Mouse (Mus musculus) thymus, adult 2 months (tissue): ENCODE measurements around the gene Rbx1. TPM values are rescaled to one million over a fixed set of nuclear protein-coding genes. Genes with fewer than 3 reads are reported as not detected.

Experiments
- DNase-seq: peaks from one replicate; pipeline ENCODE4 v3.0.0; 2021
- H3K27ac ChIP-seq: fragments of 200-500 bp; 2 replicates; pipeline ENCODE4 v1.5.1; 2012; ENCODE audit warnings: low read length, control low read depth; ENCODE audit not compliant: control insufficient read depth, insufficient read depth
- H3K27me3 ChIP-seq: fragments of 200-500 bp; 2 replicates; pipeline ENCODE4 v1.6.1; 2012; ENCODE audit warnings: mild to moderate bottlenecking, low read length, moderate library complexity, mixed read lengths; ENCODE audit not compliant: control insufficient read depth, insufficient read depth
- H3K36me3 ChIP-seq: fragments of 200-500 bp; 2 replicates; pipeline ENCODE4 v1.6.1; 2012; ENCODE audit warnings: mild to moderate bottlenecking, low read length, moderate library complexity; ENCODE audit not compliant: control insufficient read depth, insufficient read depth
- H3K4me1 ChIP-seq: fragments of 200-500 bp; replicated peaks from 2 replicates; pipeline ENCODE4 v1.6.1; 2012; ENCODE audit warnings: low read length; ENCODE audit not compliant: control insufficient read depth, insufficient read depth
- H3K4me3 ChIP-seq: fragments of 200-500 bp; 2 replicates; pipeline ENCODE4 v1.5.1; 2012; ENCODE audit warnings: mild to moderate bottlenecking, low read length, control low read depth, moderate library complexity; ENCODE audit not compliant: control insufficient read depth, insufficient read depth
- CTCF ChIP-seq: fragments of 200-500 bp; IDR thresholded peaks from 2 replicates; pipeline ENCODE4 v1.5.1; 2012; ENCODE audit warnings: mild to moderate bottlenecking, control low read depth, low read length, moderate library complexity, borderline replicate concordance; ENCODE audit not compliant: control insufficient read depth, poor library complexity, insufficient read depth; ENCODE audit errors: extremely low read depth
- POLR2A ChIP-seq: fragments of 200-500 bp; IDR thresholded peaks from 2 replicates; pipeline ENCODE4 v1.6.1; 2012; ENCODE audit warnings: mild to moderate bottlenecking, low read length, control low read depth, moderate library complexity; ENCODE audit not compliant: control insufficient read depth, poor library complexity, insufficient read depth; ENCODE audit errors: extremely low read depth
- WGBS: fragments of 180-500 bp; shearing (Covaris S2); methylation state at CpG from one replicate; pipeline ENCODE4 v1.1.7; 2018; 5-methylcytosine and 5-hydroxymethylcytosine counted together
- polyA plus RNA-seq: library from polyadenylated mRNA; depleted of rRNA; stranded (reverse); fragments of >200 nt; gene quantifications from 2 replicates; pipeline ENCODE4 v1.2.3, GENCODE M21; 2012

The Rbx1 gene
- polyA plus RNA-seq, 1 experiment: 104 TPM

DNA sequence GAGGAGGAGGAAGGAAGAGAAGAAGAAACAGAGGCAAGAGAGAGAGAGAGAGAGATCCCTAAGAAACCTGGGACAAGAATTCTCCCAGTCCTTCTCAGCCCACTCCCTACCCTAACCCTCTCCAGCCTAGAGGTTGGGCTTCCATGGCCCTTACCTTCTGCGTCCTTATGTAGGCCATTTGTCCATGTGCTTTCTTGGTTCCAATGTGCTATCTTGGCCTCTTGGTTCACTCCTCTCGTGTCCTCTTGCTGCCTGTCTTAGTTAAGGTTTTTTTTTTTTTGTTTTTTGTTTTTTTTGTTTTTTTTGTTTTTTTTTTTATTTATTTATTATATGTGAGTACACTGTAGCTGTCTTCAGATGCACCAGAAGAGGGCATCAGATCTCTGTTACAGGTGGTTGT lies 16.9 kb downstream of the Rbx1 start:
- DNase-seq: no peak
- TF ChIP-seq CTCF (no peak), POLR2A (no peak)
- no peaks in the 10 kb centered on the region for H3K36me3 ChIP-seq
- H3K4me1 ChIP-seq: peaks cover 10% of the 10 kb centered on the region
- WGBS: 89% methylated on average over 2 of the region's 2 CpGs
- H3K4me3 ChIP-seq: no peak overlapping the region
- H3K27me3 ChIP-seq: no peaks in the 10 kb centered on the region
- H3K27ac ChIP-seq: no peak overlapping the region

DNA sequence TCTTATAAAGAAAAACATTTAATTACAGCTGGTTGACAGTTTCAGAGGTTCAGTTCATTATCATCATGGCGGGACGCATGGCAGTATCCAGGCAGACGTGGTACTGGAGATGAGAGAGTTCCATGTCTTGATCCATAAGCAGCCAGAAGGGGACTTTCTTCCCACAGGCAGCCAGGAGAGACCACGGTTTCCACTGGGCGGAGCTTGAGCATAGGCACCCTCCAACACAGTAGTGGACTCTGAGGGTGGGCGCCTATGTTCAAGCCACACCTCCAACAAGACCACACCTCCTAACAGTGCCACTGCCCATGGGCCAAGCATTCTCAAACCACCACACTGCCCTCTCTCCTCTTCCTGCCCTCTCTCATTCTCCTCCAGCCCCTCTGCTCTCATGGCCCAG lies 17.6 kb downstream of the Rbx1 start:
- DNase-seq: no peak
- WGBS: 97% methylated on average over 6 of the region's 6 CpGs
- no peak overlapping the region for H3K4me3 ChIP-seq

DNA sequence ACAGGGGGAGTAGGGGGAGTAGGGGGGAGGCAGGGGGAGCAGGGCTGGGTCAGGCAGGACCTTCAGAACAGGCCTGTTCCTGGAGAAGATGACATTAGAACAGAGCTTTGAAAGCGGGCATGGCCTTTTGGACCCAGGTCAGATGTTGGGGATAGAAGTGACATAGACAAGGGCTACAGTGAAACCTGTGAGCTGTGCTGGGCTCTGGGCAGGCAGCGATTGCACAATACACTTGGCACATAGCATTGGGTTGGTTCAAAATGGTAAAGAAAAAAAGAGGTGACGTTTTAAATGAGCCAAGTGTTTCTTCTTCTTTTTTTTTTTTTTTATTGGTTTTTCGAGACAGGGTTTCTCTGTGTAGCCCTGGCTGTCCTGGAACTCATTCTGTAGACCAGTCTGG lies 19.4 kb downstream of the Rbx1 start:
- no peaks in the 10 kb centered on the region for H3K27me3 ChIP-seq
- WGBS: 83% methylated on average over 4 of the region's 4 CpGs
- no peaks in the 10 kb centered on the region for H3K36me3 ChIP-seq
- no peak for DNase-seq
- no peak overlapping the region for H3K4me3 ChIP-seq
- H3K4me1 ChIP-seq: peaks cover 7% of the 10 kb centered on the region
- no peak for TF ChIP-seq CTCF
- no peak for TF ChIP-seq POLR2A
- H3K27ac ChIP-seq: no peak overlapping the region

More for the DNA sequence above, 17.6 kb downstream of the Rbx1 start:
- TF ChIP-seq CTCF: no peak
- Histone ChIP-seq H3K27me3 (no peaks in the 10 kb centered on the region), H3K27ac (no peak overlapping the region), H3K4me1 (peaks cover 10% of the 10 kb centered on the region), H3K36me3 (no peaks in the 10 kb centered on the region)

DNA sequence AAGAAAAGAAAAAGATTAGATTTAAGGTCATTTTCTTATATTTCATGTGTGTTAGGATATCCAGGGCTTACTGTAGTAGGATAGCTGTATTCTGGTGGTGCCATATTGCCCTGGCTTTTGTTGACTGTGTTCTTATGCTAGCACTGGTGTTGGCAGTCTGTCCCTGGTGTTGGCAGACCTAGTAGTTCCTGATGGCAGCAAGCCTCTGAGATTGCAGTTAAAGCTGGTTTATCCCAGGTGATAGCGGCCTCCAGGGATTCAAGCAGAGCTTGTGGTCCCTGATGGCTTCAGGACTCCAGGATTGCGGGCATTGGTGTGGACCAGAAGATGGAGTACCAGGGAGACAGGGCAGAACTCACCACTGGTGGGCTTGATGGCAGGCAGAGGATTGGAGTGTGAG lies 37.4 kb downstream of the Rbx1 start:
- H3K4me3 ChIP-seq: no peak overlapping the region
- 98% methylated on average over 2 of the region's 2 CpGs for WGBS
- H3K36me3 ChIP-seq: no peaks in the 10 kb centered on the region
- H3K27ac ChIP-seq: no peak overlapping the region
- no peak for DNase-seq
- no peaks in the 10 kb centered on the region for H3K4me1 ChIP-seq
- TF ChIP-seq POLR2A (no peak), CTCF (no peak)
- H3K27me3 ChIP-seq: no peaks in the 10 kb centered on the region

DNA sequence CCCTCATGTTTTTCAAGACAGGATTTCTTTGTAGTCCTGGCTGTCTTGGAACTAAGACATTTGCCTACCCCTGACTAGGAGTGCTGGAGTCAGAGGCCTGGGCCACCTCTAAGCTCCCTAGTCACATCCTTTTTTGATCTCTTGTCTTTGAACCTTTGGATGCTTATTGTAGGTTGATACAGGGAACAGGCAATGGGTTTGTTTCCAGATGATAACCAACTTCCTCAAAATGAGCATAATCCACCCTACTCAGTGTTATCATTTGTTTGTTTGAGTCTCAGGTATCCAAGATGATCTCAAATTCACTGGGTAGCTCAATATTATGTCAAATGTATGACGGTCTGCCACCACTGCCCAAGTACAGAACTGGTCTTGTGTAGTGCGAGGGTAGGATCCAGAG lies 37.9 kb downstream of the Rbx1 start:
- Histone ChIP-seq H3K27ac (no peak overlapping the region), H3K36me3 (no peaks in the 10 kb centered on the region), H3K4me1 (no peaks in the 10 kb centered on the region), H3K4me3 (no peak overlapping the region), H3K27me3 (no peaks in the 10 kb centered on the region)
- TF ChIP-seq POLR2A: no peak
- TF ChIP-seq CTCF: no peak
- 97% methylated on average over 2 of the region's 2 CpGs for WGBS
- DNase-seq: no peak

DNA sequence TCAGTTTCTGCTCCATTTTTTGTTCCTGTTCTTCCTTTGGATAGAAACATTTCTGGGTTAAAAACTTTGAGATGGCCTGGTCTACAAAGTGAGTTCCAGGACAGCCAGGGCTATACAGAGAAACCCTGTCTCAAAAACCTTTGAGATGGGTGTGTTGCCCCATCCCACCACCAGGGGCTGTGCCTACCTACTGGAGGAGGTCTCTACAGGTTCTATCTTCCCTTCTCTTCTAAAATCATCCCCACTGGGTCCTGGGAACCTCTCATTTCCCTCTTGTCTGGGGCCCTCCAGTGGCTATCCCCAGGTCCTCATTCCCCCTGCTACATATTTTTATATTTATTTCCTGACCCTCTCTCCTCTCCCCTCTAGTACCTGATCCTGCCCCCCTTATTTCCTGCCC lies 41.1 kb downstream of the Rbx1 start:
- Histone ChIP-seq H3K27ac (no peak overlapping the region), H3K4me1 (peaks cover 10% of the 10 kb centered on the region), H3K27me3 (no peaks in the 10 kb centered on the region), H3K4me3 (no peak overlapping the region), H3K36me3 (no peaks in the 10 kb centered on the region)
- TF ChIP-seq POLR2A (no peak), CTCF (no peak)
- peak; percentile 75 for DNase-seq

DNA sequence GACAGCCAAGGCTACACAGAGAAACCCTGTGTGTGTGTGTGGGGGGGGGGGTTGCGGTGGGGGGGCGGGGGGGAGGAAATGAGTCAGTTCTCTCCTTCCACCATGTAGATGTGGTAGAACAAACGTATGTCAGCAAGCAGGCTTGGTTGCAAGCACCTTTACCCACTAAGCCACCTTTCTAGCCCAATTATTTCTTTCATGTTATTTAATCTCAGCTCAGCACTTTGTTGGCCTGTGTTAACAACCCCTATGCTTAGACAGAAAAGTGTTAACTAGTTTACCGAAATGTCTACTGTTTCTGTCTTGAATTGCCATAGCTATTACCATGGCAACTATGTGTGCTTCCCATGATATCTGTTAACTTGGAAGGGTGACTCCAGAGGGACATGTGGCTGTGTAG lies 44.5 kb downstream of the Rbx1 start:
- TF ChIP-seq POLR2A (no peak), CTCF (no peak)
- 40% methylated on average over 4 of the region's 4 CpGs for WGBS
- H3K27me3 ChIP-seq: no peaks in the 10 kb centered on the region
- no peaks in the 10 kb centered on the region for H3K36me3 ChIP-seq
- no peak for DNase-seq
- H3K4me3 ChIP-seq: no peak overlapping the region
- H3K27ac ChIP-seq: no peak overlapping the region
- peaks cover 30% of the 10 kb centered on the region for H3K4me1 ChIP-seq
